In genomic region chr2:180902086-180902485, GRCm38 (mm10) we compare ENCODE assay signal across 9 mouse cellular contexts. TPM values are rescaled to one million over a fixed set of nuclear protein-coding genes. Genes with fewer than 3 reads are reported as not detected.
DNase-seq lines count a peak whose midpoint lies in the region; ATAC-seq and TF ChIP-seq lines count a peak whose summit lies in the region.
"Had no signal": no experiment of that assay in that cellular context is flagged by ENCODE, and none has a peak within 500 bp of the region (broad histone marks: within the 10 kb centered on the region; RNA-seq: fewer than 3 reads in every experiment).

No protein-coding gene starts in this region.

- no peak for TF ChIP-seq EP300 in stomach, postnatal 0 days (optimal IDR thresholded peaks at IDR 0.05)

- H3K4me3 ChIP-seq in hindbrain, embryonic 11.5 days (ENCODE audit: low read depth, low read length) = no peak overlapping the region
- no peak overlapping the region for H3K4me3 ChIP-seq in hindbrain, embryonic 12.5 days
- no peak overlapping the region for H3K4me3 ChIP-seq in thymus, adult 2 months (ENCODE audit: control insufficient read depth, insufficient read depth, low read length)
- H3K4me3 ChIP-seq in stomach, postnatal 0 days (ENCODE audit: low read depth, low read length) = no peak overlapping the region

- no peak for TF ChIP-seq CTCF in thymus, adult 2 months (IDR thresholded peaks at IDR 0.05; ENCODE audit: borderline replicate concordance, control insufficient read depth, extremely low read depth, insufficient read depth, low read length, poor library complexity)
- TF ChIP-seq CTCF in stomach, postnatal 0 days (IDR thresholded peaks at IDR 0.05; ENCODE audit: low read depth) = peak; percentile 71

- no peak overlapping the region for H3K4me2 ChIP-seq in hindbrain, embryonic 11.5 days (replicated peaks; ENCODE audit: low read depth, low read length)
- no peak overlapping the region for H3K4me2 ChIP-seq in hindbrain, embryonic 12.5 days (replicated peaks)
- H3K4me2 ChIP-seq in stomach, postnatal 0 days (replicated peaks; ENCODE audit: low read depth) = no peak overlapping the region

- peak; percentile 70 for DNase-seq in hindbrain, embryonic 11.5 days (ENCODE audit: low spot score)
- peak; percentile 15 for DNase-seq in thymus, adult 2 months
- no peak for DNase-seq in thymus, postnatal 10 days (ENCODE audit: low spot score in 2 of 2)
- DNase-seq in cerebellum, postnatal 36 days = peak; percentile 32 to 53
- DNase-seq in stomach, postnatal 0 days (ENCODE audit: low spot score) = no peak
- no peak for DNase-seq in adrenal gland, adult 18-20 months (ENCODE audit: low spot score in 2 of 2)
- no peak for DNase-seq in gastrocnemius, postnatal 10 days
- DNase-seq: adrenal gland, postnatal 14 days had no signal

- H3K27me3 ChIP-seq in hindbrain, embryonic 11.5 days (ENCODE audit: control insufficient read depth, insufficient read depth, low read length) = no peaks in the 10 kb centered on the region
- H3K27me3 ChIP-seq in hindbrain, embryonic 12.5 days = no peaks in the 10 kb centered on the region
- H3K27me3 ChIP-seq in thymus, adult 2 months (ENCODE audit: control insufficient read depth, insufficient read depth, low read length) = no peaks in the 10 kb centered on the region
- no peaks in the 10 kb centered on the region for H3K27me3 ChIP-seq in stomach, postnatal 0 days (ENCODE audit: control insufficient read depth, insufficient read depth, low read length)

- H3K36me3 ChIP-seq in hindbrain, embryonic 11.5 days (ENCODE audit: control insufficient read depth, insufficient read depth, low read length) = 0 out of 2 replicates have a peak, but pooled peaks cover 2% of the 10 kb centered on the region
- H3K36me3 ChIP-seq in hindbrain, embryonic 12.5 days = peaks cover 16% of the 10 kb centered on the region
- H3K36me3 ChIP-seq in thymus, adult 2 months (ENCODE audit: control insufficient read depth, insufficient read depth, low read length) = peaks cover 15% of the 10 kb centered on the region
- no peaks in the 10 kb centered on the region for H3K36me3 ChIP-seq in stomach, postnatal 0 days (ENCODE audit: control insufficient read depth, insufficient read depth, low read length)

- no peak overlapping the region for H3K27ac ChIP-seq in hindbrain, embryonic 11.5 days (ENCODE audit: low read depth, low read length)
- no peak overlapping the region for H3K27ac ChIP-seq in hindbrain, embryonic 12.5 days
- no peak overlapping the region for H3K27ac ChIP-seq in thymus, adult 2 months (ENCODE audit: control insufficient read depth, insufficient read depth, low read length)
- H3K27ac ChIP-seq in stomach, postnatal 0 days (replicated peaks) = no peak overlapping the region

- TF ChIP-seq POLR2A in thymus, adult 2 months (IDR thresholded peaks at IDR 0.05; ENCODE audit: control insufficient read depth, extremely low read depth, insufficient read depth, low read length, poor library complexity) = no peak

- no peak overlapping the region for H3K9ac ChIP-seq in hindbrain, embryonic 11.5 days (ENCODE audit: low read depth, low read length)
- H3K9ac ChIP-seq in hindbrain, embryonic 12.5 days = no peak overlapping the region
- no peak overlapping the region for H3K9ac ChIP-seq in stomach, postnatal 0 days (ENCODE audit: low read length)

- no peaks in the 10 kb centered on the region for H3K4me1 ChIP-seq in hindbrain, embryonic 11.5 days (replicated peaks; ENCODE audit: control insufficient read depth, insufficient read depth, low read length)
- H3K4me1 ChIP-seq in hindbrain, embryonic 12.5 days = peaks cover 24% of the 10 kb centered on the region
- no peaks in the 10 kb centered on the region for H3K4me1 ChIP-seq in thymus, adult 2 months (replicated peaks; ENCODE audit: control insufficient read depth, insufficient read depth, low read length)
- H3K4me1 ChIP-seq in stomach, postnatal 0 days (replicated peaks; ENCODE audit: control insufficient read depth, insufficient read depth) = no peaks in the 10 kb centered on the region

- WGBS in hindbrain, embryonic 11.5 days = 44% methylated on average over 2 of the region's 2 CpGs
- WGBS in hindbrain, embryonic 12.5 days = 56% methylated on average over 2 of the region's 2 CpGs
- WGBS in thymus, adult 2 months = 54% methylated on average over 2 of the region's 2 CpGs
- 46% methylated on average over 2 of the region's 2 CpGs for WGBS in stomach, postnatal 0 days

- no peaks in the 10 kb centered on the region for H3K9me3 ChIP-seq in hindbrain, embryonic 11.5 days (ENCODE audit: control insufficient read depth, low read length)
- H3K9me3 ChIP-seq in hindbrain, embryonic 12.5 days (replicated peaks) = no peaks in the 10 kb centered on the region
- no peaks in the 10 kb centered on the region for H3K9me3 ChIP-seq in stomach, postnatal 0 days (ENCODE audit: control insufficient read depth, low read length)

- no peak for ATAC-seq in hindbrain, embryonic 11.5 days (ENCODE audit: low FRiP score)
- no peak for ATAC-seq in hindbrain, embryonic 12.5 days (ENCODE audit: low FRiP score)
- no peak for ATAC-seq in stomach, postnatal 0 days (ENCODE audit: low FRiP score, low TSS enrichment)

RNA-seq across cellular contexts. Expression of gene Ythdf1, which starts 18.7 kb away (rescaled TPM):
- 57.3 and 69.4 TPM in 2 replicates for polyA plus RNA-seq in hindbrain, embryonic 11.5 days (2014; fragmentation: Nextera tagmentation; extraction: Ambion mirVana)
- 61.0 and 65.0 TPM in 2 replicates for polyA plus RNA-seq in hindbrain, embryonic 12.5 days (2016; fragmentation: Nextera tagmentation; extraction: Ambion mirVana)
- 76.7 and 78.3 TPM in 2 replicates for polyA plus RNA-seq in thymus, adult 2 months (2012; rRNA removed)
- 26.2 and 27.6 TPM in 2 replicates for polyA plus RNA-seq in stomach, postnatal 0 days (2015; fragmentation: Nextera tagmentation; extraction: Ambion mirVana)
- total RNA-seq in adrenal gland, adult 18-20 months (2021) = 10 to 100 TPM; 48.5 to 51.9 TPM
- 10 to 100 TPM; 34.3 to 38.9 TPM for total RNA-seq in gastrocnemius, postnatal 10 days (2021)

RNA-seq across cellular contexts. Expression of gene Birc7, which starts 26.7 kb away (rescaled TPM):
- 0.49 and 0.65 TPM in 2 replicates for polyA plus RNA-seq in hindbrain, embryonic 11.5 days (2014; fragmentation: Nextera tagmentation; extraction: Ambion mirVana)
- polyA plus RNA-seq in hindbrain, embryonic 12.5 days (2016; fragmentation: Nextera tagmentation; extraction: Ambion mirVana) = 0.41 TPM in 1 of 2 replicates, not detected in the other
- polyA plus RNA-seq in thymus, adult 2 months (2012; rRNA removed) = 0.08 and 0.19 TPM in 2 replicates
- 0.06 and 0.11 TPM in 2 replicates for polyA plus RNA-seq in stomach, postnatal 0 days (2015; fragmentation: Nextera tagmentation; extraction: Ambion mirVana)
- not detected for total RNA-seq in adrenal gland, adult 18-20 months (2021)
- total RNA-seq in gastrocnemius, postnatal 10 days (2021) = not detected
- total RNA-seq: adrenal gland, postnatal 14 days had no signal

RNA-seq across cellular contexts. Expression of gene Nkain4, which starts 52.4 kb away (rescaled TPM):
- polyA plus RNA-seq in hindbrain, embryonic 11.5 days (2014; fragmentation: Nextera tagmentation; extraction: Ambion mirVana) = 80.5 and 91.5 TPM in 2 replicates
- 81.2 and 86.4 TPM in 2 replicates for polyA plus RNA-seq in hindbrain, embryonic 12.5 days (2016; fragmentation: Nextera tagmentation; extraction: Ambion mirVana)
- 12.5 and 24.6 TPM in 2 replicates for polyA plus RNA-seq in thymus, adult 2 months (2012; rRNA removed)
- polyA plus RNA-seq in stomach, postnatal 0 days (2015; fragmentation: Nextera tagmentation; extraction: Ambion mirVana) = 42.7 and 44.0 TPM in 2 replicates
- total RNA-seq in adrenal gland, adult 18-20 months (2021) = 10 to 100 TPM in 1 of 2 experiments, 1 to 10 TPM in 1; 6.8 to 11.8 TPM
- 1 to 10 TPM; 1.4 to 2.2 TPM for total RNA-seq in gastrocnemius, postnatal 10 days (2021)

Comparison
In these comparisons a context has a peak if more than half of its experiments do, and no peak if none do; other contexts are left out.
1. DNase-seq: peak in hindbrain, embryonic 11.5 days (single experiment), thymus, adult 2 months (single experiment) and cerebellum, postnatal 36 days (2 of 2); none in thymus, postnatal 10 days (0 of 2), stomach, postnatal 0 days (single experiment), adrenal gland, adult 18-20 months (0 of 2) and gastrocnemius, postnatal 10 days (single experiment).